Mouse (Mus musculus): ENCODE results near the gene Pgm2l1. TPM values are rescaled to one million over a fixed set of nuclear protein-coding genes. Genes with fewer than 3 reads are reported as not detected.

The Pgm2l1 gene
- polyA plus RNA-seq, 1 experiment = 0.81 TPM

GRCm38 (mm10) chr7:100190167-100190566 lies 37.0 kb upstream of the Pgm2l1 start:
- H3K36me3 ChIP-seq (ENCODE audit: control insufficient read depth) = no peaks in the 10 kb centered on the region
- no peaks in the 10 kb centered on the region for H3K9me3 ChIP-seq (ENCODE audit: control insufficient read depth, low read length)
- TF ChIP-seq TAL1 (IDR thresholded peaks at IDR 0.05; ENCODE audit: low read length) (no peak), GATA1 (IDR thresholded peaks at IDR 0.05; ENCODE audit: low read length) (no peak)
- H3K4me1 ChIP-seq (ENCODE audit: control insufficient read depth) = no peaks in the 10 kb centered on the region
- H3K27me3 ChIP-seq (ENCODE audit: control insufficient read depth) = peaks cover 21% of the 10 kb centered on the region
- H3K4me3 ChIP-seq (replicated peaks) = no peak overlapping the region

DNA sequence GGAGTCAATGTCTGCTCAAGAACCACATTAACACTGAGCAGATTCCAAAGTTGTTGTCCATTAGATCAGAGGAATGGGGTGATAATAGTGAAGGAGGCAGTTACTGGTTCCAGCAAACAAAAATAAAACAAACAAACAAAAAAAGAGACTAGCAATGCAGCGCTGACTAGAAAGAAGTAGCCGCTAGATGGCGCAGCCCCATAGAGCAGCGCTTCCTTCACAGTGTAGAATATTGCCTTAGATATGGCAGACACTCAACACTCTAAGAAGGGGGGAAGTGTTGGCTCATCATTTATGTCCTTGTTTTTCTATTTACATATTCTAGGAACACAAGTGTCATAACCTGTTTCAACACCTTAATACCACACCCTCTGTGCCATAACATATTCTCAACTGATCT lies 36.4 kb upstream of the Pgm2l1 start:
- Histone ChIP-seq H3K4me3 (replicated peaks) (no peak overlapping the region), H3K9me3 (ENCODE audit: control insufficient read depth, low read length) (no peaks in the 10 kb centered on the region), H3K27me3 (ENCODE audit: control insufficient read depth) (peaks cover 21% of the 10 kb centered on the region), H3K36me3 (ENCODE audit: control insufficient read depth) (no peaks in the 10 kb centered on the region), H3K4me1 (ENCODE audit: control insufficient read depth) (no peaks in the 10 kb centered on the region)
- TF ChIP-seq GATA1 (IDR thresholded peaks at IDR 0.05; ENCODE audit: low read length) (no peak), TAL1 (IDR thresholded peaks at IDR 0.05; ENCODE audit: low read length) (no peak)

- TF ChIP-seq TAL1 (IDR thresholded peaks at IDR 0.05; ENCODE audit: low read length) (no peak), GATA1 (IDR thresholded peaks at IDR 0.05; ENCODE audit: low read length) (no peak)
- peaks cover 4% of the 10 kb centered on the region; the same call in 1 of the 2 replicates for H3K27me3 ChIP-seq (ENCODE audit: control insufficient read depth)
- H3K9me3 ChIP-seq (ENCODE audit: control insufficient read depth, low read length) = peaks cover 3% of the 10 kb centered on the region; the same call in 1 of the 2 replicates
- H3K36me3 ChIP-seq (ENCODE audit: control insufficient read depth) = no peaks in the 10 kb centered on the region
- no peak overlapping the region for H3K4me3 ChIP-seq (replicated peaks)
- no peaks in the 10 kb centered on the region for H3K4me1 ChIP-seq (ENCODE audit: control insufficient read depth)
Observed at GRCm38 (mm10) chr7:100201191-100201590, 26.0 kb upstream of the Pgm2l1 start.

DNA sequence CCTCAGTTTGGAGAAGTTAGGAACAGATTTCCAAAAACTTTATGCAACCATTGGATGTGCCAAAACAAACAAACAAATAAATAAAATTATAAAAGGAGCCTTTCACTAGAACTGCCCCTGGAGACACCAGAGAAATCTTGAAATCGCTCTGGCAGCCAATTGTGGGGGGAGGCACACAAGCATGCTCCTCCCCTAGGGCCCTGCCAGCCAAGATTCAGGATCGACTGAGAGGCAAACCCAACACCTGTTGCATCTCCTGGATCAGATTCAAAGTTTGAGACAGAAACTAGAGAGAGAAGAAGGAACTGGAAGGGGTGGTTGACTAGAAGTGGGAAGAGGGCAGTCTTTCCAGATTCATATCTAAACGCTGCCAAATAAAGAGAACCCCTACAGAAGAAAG lies 23.6 kb upstream of the Pgm2l1 start:
- Histone ChIP-seq H3K4me3 (replicated peaks) (no peak overlapping the region), H3K4me1 (ENCODE audit: control insufficient read depth) (no peaks in the 10 kb centered on the region), H3K27me3 (ENCODE audit: control insufficient read depth) (peaks cover 4% of the 10 kb centered on the region; the same call in 1 of the 2 replicates), H3K36me3 (ENCODE audit: control insufficient read depth) (no peaks in the 10 kb centered on the region), H3K9me3 (ENCODE audit: control insufficient read depth, low read length) (peaks cover 3% of the 10 kb centered on the region; the same call in 1 of the 2 replicates)
- TF ChIP-seq TAL1 (IDR thresholded peaks at IDR 0.05; ENCODE audit: low read length) (no peak), GATA1 (IDR thresholded peaks at IDR 0.05; ENCODE audit: low read length) (no peak)

DNA sequence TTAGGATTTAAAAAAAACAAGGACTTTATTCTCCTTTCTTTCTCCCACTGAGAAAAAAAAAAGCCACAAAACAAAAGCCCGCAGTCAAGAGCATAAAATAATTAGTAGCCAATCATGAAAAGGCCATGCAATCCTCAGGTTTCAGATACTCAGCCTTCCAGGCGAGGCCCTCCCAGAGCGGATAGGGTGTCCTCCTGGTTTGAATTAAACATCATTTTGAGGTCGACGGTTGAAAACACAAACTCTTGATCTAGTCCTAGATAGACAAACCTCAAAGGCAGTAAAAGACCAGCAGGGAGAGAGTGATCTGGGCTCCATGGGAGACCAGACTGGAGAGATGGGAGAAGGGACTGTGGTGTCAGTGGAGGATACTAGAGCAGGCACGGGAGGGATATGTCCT lies 22.3 kb upstream of the Pgm2l1 start:
- Histone ChIP-seq H3K9me3 (ENCODE audit: control insufficient read depth, low read length) (peaks cover 3% of the 10 kb centered on the region; the same call in 1 of the 2 replicates), H3K4me3 (replicated peaks) (no peak overlapping the region), H3K36me3 (ENCODE audit: control insufficient read depth) (no peaks in the 10 kb centered on the region), H3K27me3 (ENCODE audit: control insufficient read depth) (peaks cover 4% of the 10 kb centered on the region; the same call in 1 of the 2 replicates), H3K4me1 (ENCODE audit: control insufficient read depth) (no peaks in the 10 kb centered on the region)
- TF ChIP-seq GATA1 (IDR thresholded peaks at IDR 0.05; ENCODE audit: low read length) = no peak
- TF ChIP-seq TAL1 (IDR thresholded peaks at IDR 0.05; ENCODE audit: low read length) = no peak

DNA sequence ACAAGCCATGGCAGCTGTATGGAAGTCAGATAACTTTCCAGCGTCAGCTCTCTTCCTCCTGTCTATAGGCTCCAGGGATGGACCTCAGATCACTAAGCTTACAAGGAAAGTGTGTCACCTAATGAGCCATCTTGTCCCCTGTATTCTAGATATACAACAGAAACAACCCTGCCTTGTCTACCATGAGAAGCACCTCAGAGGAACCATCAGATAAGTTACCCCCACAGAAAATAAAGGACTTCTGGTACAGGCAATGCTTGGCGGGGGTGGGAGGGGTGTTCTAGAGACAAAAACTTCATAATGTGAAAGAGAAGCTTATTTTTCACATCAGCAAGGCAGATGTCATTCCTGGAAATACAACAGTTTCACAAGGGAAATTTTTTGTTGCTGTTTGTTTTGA lies 21.1 kb upstream of the Pgm2l1 start:
- H3K9me3 ChIP-seq (ENCODE audit: control insufficient read depth, low read length) = peaks cover 3% of the 10 kb centered on the region; the same call in 1 of the 2 replicates

GRCm38 (mm10) chr7:100207886-100208285 lies 19.3 kb upstream of the Pgm2l1 start:
- no peaks in the 10 kb centered on the region for H3K9me3 ChIP-seq (ENCODE audit: control insufficient read depth, low read length)
- H3K27me3 ChIP-seq (ENCODE audit: control insufficient read depth) = no peaks in the 10 kb centered on the region
- H3K4me3 ChIP-seq (replicated peaks) = no peak overlapping the region
- H3K36me3 ChIP-seq (ENCODE audit: control insufficient read depth) = no peaks in the 10 kb centered on the region
- no peak for TF ChIP-seq TAL1 (IDR thresholded peaks at IDR 0.05; ENCODE audit: low read length)
- no peak for TF ChIP-seq GATA1 (IDR thresholded peaks at IDR 0.05; ENCODE audit: low read length)
- no peaks in the 10 kb centered on the region for H3K4me1 ChIP-seq (ENCODE audit: control insufficient read depth)

More for the DNA sequence above, 21.1 kb upstream of the Pgm2l1 start:
- H3K27me3 ChIP-seq (ENCODE audit: control insufficient read depth) = peaks cover 4% of the 10 kb centered on the region; the same call in 1 of the 2 replicates
- H3K36me3 ChIP-seq (ENCODE audit: control insufficient read depth) = no peaks in the 10 kb centered on the region
- H3K4me3 ChIP-seq (replicated peaks) = no peak overlapping the region
- H3K4me1 ChIP-seq (ENCODE audit: control insufficient read depth) = no peaks in the 10 kb centered on the region
- TF ChIP-seq TAL1 (IDR thresholded peaks at IDR 0.05; ENCODE audit: low read length) (no peak), GATA1 (IDR thresholded peaks at IDR 0.05; ENCODE audit: low read length) (no peak)

DNA sequence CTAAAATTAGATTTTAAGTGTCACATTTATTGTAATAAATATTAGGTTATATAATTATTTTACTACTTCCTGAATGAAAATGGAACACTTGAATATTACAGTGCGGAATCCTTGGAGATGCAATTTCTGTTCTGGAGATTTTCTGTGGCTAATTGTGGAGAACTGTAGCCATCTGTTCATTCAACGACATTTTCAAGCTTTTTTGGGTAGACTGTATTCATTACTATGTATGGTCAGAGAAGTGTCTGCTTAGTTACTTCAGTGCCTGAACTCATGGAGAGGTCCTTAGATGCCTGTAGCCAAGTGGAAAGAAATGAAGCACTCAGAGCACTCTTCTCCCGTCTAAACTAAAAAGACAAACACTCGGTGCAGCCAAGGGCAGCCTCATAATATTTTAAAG lies 12.9 kb upstream of the Pgm2l1 start:
- TF ChIP-seq GATA1 (IDR thresholded peaks at IDR 0.05; ENCODE audit: low read length) = no peak
- no peak for TF ChIP-seq TAL1 (IDR thresholded peaks at IDR 0.05; ENCODE audit: low read length)
- H3K27me3 ChIP-seq (ENCODE audit: control insufficient read depth) = peaks cover 30% of the 10 kb centered on the region
- H3K9me3 ChIP-seq (ENCODE audit: control insufficient read depth, low read length) = no peaks in the 10 kb centered on the region
- no peak overlapping the region for H3K4me3 ChIP-seq (replicated peaks)
- H3K36me3 ChIP-seq (ENCODE audit: control insufficient read depth) = no peaks in the 10 kb centered on the region
- H3K4me1 ChIP-seq (ENCODE audit: control insufficient read depth) = no peaks in the 10 kb centered on the region

- Histone ChIP-seq H3K9me3 (ENCODE audit: control insufficient read depth, low read length) (no peaks in the 10 kb centered on the region), H3K4me3 (replicated peaks) (no peak overlapping the region), H3K27me3 (ENCODE audit: control insufficient read depth) (peaks cover 31% of the 10 kb centered on the region), H3K36me3 (ENCODE audit: control insufficient read depth) (no peaks in the 10 kb centered on the region), H3K4me1 (ENCODE audit: control insufficient read depth) (no peaks in the 10 kb centered on the region)
- TF ChIP-seq TAL1 (IDR thresholded peaks at IDR 0.05; ENCODE audit: low read length) (no peak), GATA1 (IDR thresholded peaks at IDR 0.05; ENCODE audit: low read length) (no peak)
Observed at GRCm38 (mm10) chr7:100215116-100215732, 12.0 kb upstream of the Pgm2l1 start.

Measured in erythroblast, embryonic 14.5 days (primary cell).